Mouse (Mus musculus): ENCODE results near the gene Mia. TPM values are rescaled to one million over a fixed set of nuclear protein-coding genes. Genes with fewer than 3 reads are reported as not detected.

The Mia gene
- not detected for polyA plus RNA-seq (2014; fragmentation: Illumina TruSeq; extraction: RNeasy Lipid Tissue Mini Kit (QIAGEN cat#74804); ENCODE audit: low read depth, low replicate concordance)

DNA sequence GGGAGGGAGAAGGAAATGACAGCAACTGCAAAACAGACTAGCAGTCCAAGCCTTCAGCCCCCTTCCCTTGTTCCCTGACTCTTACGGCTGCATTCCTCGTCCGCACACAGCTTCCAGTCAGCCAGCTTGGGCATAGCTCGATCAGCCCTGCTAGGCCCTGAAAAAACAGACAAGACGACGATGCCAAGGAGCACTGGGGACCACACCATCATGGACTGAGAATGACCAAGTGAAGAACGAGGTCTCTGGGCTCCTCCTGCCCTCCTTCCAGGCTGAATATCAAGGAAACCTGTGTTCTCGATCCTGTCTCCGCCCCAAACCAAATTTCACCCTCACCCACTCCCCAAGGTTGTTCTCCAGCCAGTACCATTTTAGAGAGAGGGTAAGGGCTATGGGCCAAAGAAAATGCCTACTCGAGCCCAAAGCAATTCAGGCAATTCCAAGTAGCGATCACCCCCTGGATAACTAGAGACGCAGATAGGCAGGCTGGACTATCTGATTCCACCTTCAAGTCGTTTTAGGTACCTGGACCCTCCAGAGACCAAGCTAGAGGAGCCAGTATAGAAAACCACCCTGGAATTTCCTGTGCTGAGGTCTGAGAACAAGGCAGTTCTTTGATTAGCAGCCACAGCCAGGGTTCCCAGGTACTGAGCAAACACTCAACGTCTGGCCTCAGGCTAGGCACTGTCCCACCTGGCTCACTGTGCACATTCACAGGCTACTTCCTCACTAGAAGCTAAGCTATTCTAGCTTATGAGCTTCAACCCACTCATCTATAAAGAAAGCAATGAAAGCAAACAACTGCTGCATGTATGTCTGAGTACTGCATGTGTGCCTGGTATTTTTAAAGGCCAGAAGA lies at the start of gene Mia, which contains the start of gene Gm21983:
Gene Mia, minus strand, starts transcription at position 321 of the 859 bp plus-strand sequence.
Gene Gm21983, minus strand, starts transcription at position 250 of the 859 bp plus-strand sequence.

DNA sequence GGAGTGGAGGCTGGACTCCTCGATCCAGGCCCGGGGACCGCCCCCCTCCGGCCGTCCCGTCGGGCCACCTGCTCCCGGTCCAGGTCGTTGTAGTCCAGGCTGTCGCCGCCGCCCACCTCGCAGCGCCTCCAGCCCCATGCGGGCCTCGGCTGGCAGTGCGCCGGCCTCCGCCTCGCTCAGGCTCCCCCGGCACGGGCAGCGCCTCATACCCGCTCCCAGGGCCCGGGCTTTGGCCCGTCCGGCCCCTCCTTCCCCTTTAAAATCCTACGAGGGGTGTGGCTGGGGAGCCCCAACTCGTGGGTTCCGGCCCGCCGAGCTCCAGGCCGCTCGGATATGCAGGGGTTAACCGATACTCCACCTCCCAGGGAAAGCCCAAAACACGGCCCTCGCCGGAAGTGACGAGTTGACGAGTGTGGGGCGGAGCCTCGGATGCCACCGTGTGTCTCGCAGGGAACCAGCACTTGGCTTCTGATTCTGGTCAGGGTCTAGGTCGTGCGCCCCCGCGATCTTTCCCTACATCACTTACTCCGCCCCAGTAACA lies 47.4 kb upstream of the Mia start, which contains the start of gene Itpkc:
Gene Itpkc, minus strand, starts transcription at position 381 of the 541 bp plus-strand sequence.

DNA sequence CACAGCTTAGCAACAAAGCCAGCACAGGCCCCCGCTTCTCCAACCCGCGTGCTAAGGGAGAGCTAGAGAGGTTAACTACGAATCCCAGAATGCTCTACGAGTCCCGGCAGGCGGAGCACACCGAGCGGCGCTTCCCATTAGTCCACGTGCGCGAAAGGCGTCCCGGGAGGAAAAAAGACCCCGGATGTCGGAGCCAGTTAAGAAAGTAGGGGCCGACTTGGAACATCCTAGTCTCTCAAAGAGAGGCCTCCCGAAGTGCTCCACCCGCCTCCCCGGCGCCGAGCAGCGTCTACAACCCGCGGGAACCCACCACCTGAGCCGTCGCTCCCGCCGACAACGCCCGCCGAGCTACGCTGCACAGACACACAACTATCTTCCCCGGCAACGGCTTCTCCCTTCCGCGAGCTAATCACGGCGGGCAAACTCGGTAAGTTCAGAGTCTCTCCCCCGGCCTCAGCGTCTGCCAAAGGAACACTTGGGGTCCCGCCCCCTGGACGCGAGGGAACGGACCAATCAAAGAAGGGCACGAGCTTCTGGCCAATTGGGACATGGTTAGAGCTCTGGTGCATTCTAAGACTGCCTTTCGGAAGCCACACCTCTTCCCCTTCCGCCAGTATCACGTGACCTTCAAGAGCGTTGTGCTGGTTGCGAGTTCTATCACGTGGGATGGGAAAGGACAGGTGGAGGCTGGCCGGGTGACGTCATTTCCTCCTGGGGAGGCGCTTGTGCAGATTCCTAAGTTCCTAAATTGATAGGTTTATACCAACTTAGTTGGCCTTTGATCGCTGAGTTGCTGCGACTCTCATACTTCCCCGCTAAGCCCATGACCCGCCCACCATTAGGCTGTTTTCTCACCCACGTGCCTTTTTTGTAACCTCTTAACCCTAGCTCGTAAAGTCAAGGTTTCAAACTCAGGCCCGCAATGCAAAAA lies 15.0 kb upstream of the Mia start, which contains the start of the genes BC024978 and Snrpa:
Gene BC024978, plus strand, starts transcription at position 101 of the 931 bp plus-strand sequence.
Gene Snrpa, minus strand, starts transcription at position 591 of the 931 bp plus-strand sequence.

DNA sequence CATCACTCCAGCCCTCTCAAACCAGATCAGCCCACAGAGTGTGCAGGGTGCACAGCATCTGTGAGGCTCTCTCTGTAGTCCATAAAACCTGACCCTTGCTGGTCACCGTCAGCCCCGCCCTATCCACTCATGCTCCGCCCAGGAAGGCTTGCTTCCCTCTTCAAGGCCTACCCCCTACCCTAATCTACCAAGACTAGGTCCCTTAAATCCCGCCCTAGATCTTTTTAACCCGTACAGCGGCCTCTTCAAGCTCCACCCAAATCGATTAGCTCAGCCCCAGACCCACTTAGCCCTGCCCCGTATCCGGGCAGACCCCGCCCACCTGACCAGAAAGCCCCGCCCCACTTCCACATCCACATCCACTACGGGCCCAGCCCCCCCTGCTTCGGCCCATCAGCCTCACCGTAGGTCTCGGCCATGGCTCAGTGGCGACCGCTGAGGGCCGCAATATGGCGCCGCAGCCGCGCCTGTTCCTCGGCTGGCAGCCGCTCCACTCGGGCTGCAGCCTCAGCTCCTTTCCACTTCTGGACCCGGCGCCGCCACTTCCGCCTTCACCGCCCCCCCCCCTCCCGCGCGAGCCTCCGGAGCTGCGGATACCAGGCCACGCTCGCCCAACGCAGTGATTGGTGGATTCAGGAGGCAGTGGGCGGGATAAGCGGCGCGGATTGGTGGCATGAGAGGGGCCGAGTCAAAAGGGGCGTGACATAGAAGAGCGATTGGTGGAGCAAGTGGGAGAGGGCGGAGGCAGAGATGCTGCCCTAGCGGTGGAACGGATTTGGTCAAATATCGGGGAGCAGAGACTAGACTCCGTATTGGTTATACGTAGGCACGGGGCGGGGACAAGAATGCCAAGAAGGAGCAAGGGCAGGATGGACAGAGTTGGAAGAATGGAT lies 2.4 kb downstream of the Mia start, which contains the start of gene Rab4b:
Gene Rab4b, minus strand, starts transcription at position 573 of the 893 bp plus-strand sequence.

DNA sequence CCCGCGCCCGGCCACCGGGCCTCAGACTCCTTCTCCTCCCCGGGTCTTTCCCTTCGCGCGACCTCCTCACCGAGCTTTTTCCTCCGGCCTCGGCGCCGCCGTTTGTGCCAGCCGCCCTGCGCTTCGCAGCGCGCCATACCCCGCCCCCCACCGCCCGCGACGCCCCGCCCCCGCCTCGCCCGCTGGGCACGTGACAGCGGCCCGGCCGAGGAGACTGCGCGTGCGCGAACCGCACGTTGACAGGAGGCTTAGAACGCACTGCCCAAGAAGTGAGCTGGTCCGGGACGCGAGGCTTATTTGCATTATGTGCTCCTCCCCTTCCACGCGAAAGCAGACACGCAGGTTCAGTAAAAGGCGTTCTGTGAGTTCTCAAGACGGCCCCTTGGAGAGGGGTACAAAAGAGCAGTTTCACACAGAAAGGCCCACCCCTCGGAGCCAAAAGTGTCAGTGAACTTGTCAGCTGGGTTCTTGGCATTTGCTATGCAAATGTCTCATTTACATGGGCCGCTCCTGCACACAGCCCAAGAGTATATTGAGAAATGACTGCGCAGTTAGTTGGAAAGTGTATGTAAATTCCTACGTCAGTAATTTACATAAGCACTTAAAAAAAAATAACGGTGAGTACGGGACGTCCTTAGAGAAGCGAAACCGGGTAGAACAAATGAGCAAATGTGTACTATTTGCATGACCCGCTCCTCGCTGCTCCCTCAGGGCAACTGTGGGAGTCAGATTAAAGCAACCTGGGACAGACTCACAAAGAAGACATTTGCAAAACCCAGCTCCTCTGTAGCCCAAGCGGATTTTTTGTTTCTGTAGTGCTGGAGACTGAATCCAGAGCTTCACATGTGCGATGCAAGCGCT lies 14.1 kb downstream of the Mia start, which contains the start of gene Egln2:
Gene Egln2, minus strand, starts transcription at position 189 of the 861 bp plus-strand sequence.

DNA sequence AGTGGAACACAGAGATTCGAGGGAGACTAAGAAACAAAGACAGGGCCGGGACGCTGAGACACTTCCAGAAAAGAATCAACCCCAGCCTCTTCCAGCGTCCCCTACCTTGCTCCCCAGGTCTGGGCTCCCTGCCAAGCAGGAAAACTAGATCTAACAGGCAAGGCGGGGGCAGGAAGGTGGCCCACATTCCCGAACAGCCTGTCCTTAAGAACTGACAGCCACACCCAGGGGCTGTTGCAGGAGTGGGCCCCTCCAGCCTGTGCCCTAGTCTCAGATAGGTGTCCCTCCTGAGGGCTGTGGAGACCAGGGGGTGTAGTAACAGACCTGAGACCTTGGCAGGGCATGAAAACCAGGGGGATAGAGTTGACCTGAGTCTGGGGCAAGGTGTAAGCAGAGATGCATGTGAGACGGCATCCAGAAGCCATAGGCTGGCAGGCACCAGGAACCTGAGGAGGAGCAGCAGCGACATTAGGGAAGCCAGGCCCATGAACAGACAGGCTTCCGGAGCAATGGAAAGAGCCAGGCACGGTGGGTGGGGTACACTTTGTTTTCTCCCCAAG lies 27.7 kb downstream of the Mia start, which contains the start of gene Cyp2t4:
Gene Cyp2t4, plus strand, starts transcription at position 510 of the 560 bp plus-strand sequence.

Other genes starting within 250 kb of the Mia start
- not detected for gene Cyp2a22, start 241.8 kb downstream of the Mia start, polyA plus RNA-seq (2014; fragmentation: Illumina TruSeq; extraction: RNeasy Lipid Tissue Mini Kit (QIAGEN cat#74804); ENCODE audit: low read depth, low replicate concordance)
- 8.7 TPM for gene Cyp2a12, start 152.1 kb downstream of the Mia start, polyA plus RNA-seq (2014; fragmentation: Illumina TruSeq; extraction: RNeasy Lipid Tissue Mini Kit (QIAGEN cat#74804); ENCODE audit: low read depth, low replicate concordance)
- 0.14 TPM for gene Cyp2f2, start 61.2 kb downstream of the Mia start, polyA plus RNA-seq (2014; fragmentation: Illumina TruSeq; extraction: RNeasy Lipid Tissue Mini Kit (QIAGEN cat#74804); ENCODE audit: low read depth, low replicate concordance)
- not detected for gene Cyp2t4, start 27.4 kb downstream of the Mia start, polyA plus RNA-seq (2014; fragmentation: Illumina TruSeq; extraction: RNeasy Lipid Tissue Mini Kit (QIAGEN cat#74804); ENCODE audit: low read depth, low replicate concordance)
- gene Egln2, start 14.4 kb downstream of the Mia start, polyA plus RNA-seq (2014; fragmentation: Illumina TruSeq; extraction: RNeasy Lipid Tissue Mini Kit (QIAGEN cat#74804); ENCODE audit: low read depth, low replicate concordance) = 11.1 TPM
- gene Rab4b, start 2.3 kb downstream of the Mia start, polyA plus RNA-seq (2014; fragmentation: Illumina TruSeq; extraction: RNeasy Lipid Tissue Mini Kit (QIAGEN cat#74804); ENCODE audit: low read depth, low replicate concordance) = 4.3 TPM
- gene Gm21983, start 71 bp downstream of the Mia start, polyA plus RNA-seq (2014; fragmentation: Illumina TruSeq; extraction: RNeasy Lipid Tissue Mini Kit (QIAGEN cat#74804); ENCODE audit: low read depth, low replicate concordance) = not detected
- gene BC024978, start 14.6 kb upstream of the Mia start, polyA plus RNA-seq (2014; fragmentation: Illumina TruSeq; extraction: RNeasy Lipid Tissue Mini Kit (QIAGEN cat#74804); ENCODE audit: low read depth, low replicate concordance) = 17.3 TPM
- 12.4 TPM for gene Snrpa, start 15.1 kb upstream of the Mia start, polyA plus RNA-seq (2014; fragmentation: Illumina TruSeq; extraction: RNeasy Lipid Tissue Mini Kit (QIAGEN cat#74804); ENCODE audit: low read depth, low replicate concordance)
- 0.91 TPM for gene Itpkc, start 47.5 kb upstream of the Mia start, polyA plus RNA-seq (2014; fragmentation: Illumina TruSeq; extraction: RNeasy Lipid Tissue Mini Kit (QIAGEN cat#74804); ENCODE audit: low read depth, low replicate concordance)
- 2.2 TPM for gene Coq8b, start 51.9 kb upstream of the Mia start, polyA plus RNA-seq (2014; fragmentation: Illumina TruSeq; extraction: RNeasy Lipid Tissue Mini Kit (QIAGEN cat#74804); ENCODE audit: low read depth, low replicate concordance)
- 0.18 TPM for gene Numbl, start 77.3 kb upstream of the Mia start, polyA plus RNA-seq (2014; fragmentation: Illumina TruSeq; extraction: RNeasy Lipid Tissue Mini Kit (QIAGEN cat#74804); ENCODE audit: low read depth, low replicate concordance)
- 0.38 TPM for gene Ltbp4, start 156.5 kb upstream of the Mia start, polyA plus RNA-seq (2014; fragmentation: Illumina TruSeq; extraction: RNeasy Lipid Tissue Mini Kit (QIAGEN cat#74804); ENCODE audit: low read depth, low replicate concordance)
- 0.64 TPM for gene Shkbp1, start 174.9 kb upstream of the Mia start, polyA plus RNA-seq (2014; fragmentation: Illumina TruSeq; extraction: RNeasy Lipid Tissue Mini Kit (QIAGEN cat#74804); ENCODE audit: low read depth, low replicate concordance)
- gene Gm20479, start 176.3 kb upstream of the Mia start, polyA plus RNA-seq (2014; fragmentation: Illumina TruSeq; extraction: RNeasy Lipid Tissue Mini Kit (QIAGEN cat#74804); ENCODE audit: low read depth, low replicate concordance) = not detected